Mouse (Mus musculus): ENCODE measurements around the gene Tmem132a. TPM values are rescaled to one million over a fixed set of nuclear protein-coding genes. Genes with fewer than 3 reads are reported as not detected.

The Tmem132a gene
- polyA plus RNA-seq (2015; fragmentation: Nextera tagmentation; extraction: Ambion mirVana) = 174 and 180 TPM in 2 replicates

DNA sequence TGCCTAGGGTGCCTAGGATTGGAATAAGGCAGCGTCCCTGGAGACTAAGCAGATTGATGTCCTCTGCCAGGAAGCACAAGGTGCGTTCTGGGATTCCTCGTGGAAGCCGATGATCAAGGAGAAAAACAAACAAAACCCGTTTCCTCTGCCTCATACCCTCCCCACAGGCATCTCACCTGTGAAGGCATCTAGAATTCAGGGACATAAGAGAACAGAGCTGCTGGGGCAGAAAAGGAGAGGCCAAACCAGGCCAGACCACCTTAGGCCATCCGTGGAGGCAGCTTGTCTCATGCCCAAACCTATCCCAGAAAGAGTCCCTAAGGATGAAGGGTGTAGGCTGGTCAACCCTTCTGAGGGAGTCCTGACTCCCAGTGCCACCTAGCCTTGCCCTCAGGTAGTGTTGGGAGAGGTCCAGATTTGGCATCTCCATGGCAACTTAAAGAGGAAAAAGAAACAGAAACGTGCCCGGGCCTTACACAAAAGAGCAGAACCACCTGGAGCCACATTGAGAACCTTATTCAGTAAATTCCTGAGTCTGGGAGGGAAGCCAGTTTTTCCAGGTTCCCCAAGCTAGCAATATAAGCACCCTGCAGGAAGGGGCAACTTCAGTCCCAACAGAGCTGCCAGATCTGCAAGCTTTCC lies at the start of gene Tmem132a:
Tmem132a (minus strand) TSS at position 55 of the 642 bp plus-strand sequence.
- H3K4me1 ChIP-seq (replicated peaks) = peaks cover 34% of the 10 kb centered on the region
- H3K9me3 ChIP-seq = no peaks in the 10 kb centered on the region
- H3K9ac ChIP-seq = peak within 1 kb of the TSS; percentile 98
- H3K4me3 ChIP-seq = peak within 1 kb of the TSS; percentile 84
- peak within 1 kb of the TSS; percentile 93 for H3K4me2 ChIP-seq
- H3K36me3 ChIP-seq = peaks cover 60% of the 10 kb centered on the region
- WGBS = 3% methylated on average over 8 of the region's 8 CpGs
- ATAC-seq (ENCODE audit: low FRiP score) = peak; percentile 49
- peak within 1 kb of the TSS; percentile 96 for H3K27ac ChIP-seq
- H3K27me3 ChIP-seq = no peaks in the 10 kb centered on the region

DNA sequence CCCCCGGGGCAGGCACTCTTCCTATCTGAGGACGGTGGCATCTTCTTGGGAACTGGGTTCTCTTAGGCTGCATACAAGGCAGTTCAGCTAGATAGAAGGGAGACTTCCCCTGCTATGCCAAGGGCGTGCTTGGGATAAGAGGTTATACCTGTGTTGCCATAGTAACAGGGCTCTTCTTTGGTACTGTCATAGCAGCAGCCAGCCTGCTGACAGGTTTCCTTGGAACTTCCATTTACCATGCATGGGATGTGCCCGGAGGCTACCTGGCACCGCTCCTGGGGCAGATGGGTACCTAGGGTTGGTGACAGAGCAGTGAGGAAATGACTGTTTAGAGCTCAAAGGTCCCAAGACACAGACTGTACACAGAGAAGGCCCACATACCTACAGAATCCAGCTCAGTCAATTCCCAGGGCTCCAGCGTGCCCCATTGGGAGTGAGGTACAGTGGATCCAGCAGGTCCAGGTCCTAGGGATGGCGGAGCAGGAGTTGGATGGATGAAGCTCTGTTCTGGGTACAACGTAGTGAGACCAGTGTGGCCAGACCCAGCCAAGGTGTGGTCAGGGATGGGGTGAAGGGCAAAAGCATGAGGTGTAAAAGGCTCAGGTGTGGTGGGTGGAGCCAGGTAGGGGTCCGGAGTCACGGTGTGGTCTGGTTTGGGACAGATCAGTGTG lies 48.7 kb upstream of the Tmem132a start:
- H3K4me3 ChIP-seq = no peak overlapping the region
- no peak overlapping the region for H3K4me2 ChIP-seq
- H3K9ac ChIP-seq = no peak overlapping the region
- ATAC-seq (ENCODE audit: low FRiP score) = no peak
- no peak overlapping the region for H3K27ac ChIP-seq
- H3K9me3 ChIP-seq = no peaks in the 10 kb centered on the region
- H3K4me1 ChIP-seq (replicated peaks) = no peaks in the 10 kb centered on the region
- no peaks in the 10 kb centered on the region for H3K36me3 ChIP-seq
- WGBS = 86% methylated on average over 10 of the region's 10 CpGs
- H3K27me3 ChIP-seq = no peaks in the 10 kb centered on the region

DNA sequence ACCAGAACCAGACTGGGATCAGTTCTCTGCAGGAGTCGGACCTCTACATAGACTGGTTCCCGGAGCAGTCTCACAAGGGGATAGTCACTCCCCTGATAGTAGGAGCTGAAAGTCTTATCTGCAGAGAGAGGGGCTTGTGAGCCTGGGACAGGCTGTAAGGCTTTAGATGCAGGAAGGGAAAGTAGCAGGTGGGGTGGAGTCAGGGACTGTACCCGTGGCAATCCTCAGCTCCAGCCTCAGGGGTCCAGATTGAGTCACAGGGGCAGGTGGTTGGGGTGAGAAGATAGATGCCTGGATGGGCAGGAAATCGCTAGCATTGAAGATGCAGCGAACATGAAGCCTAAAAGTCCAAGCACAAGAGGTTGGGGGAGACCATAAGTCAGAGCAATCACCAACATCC lies 46.8 kb upstream of the Tmem132a start:
- H3K4me3 ChIP-seq = no peak overlapping the region
- H3K9ac ChIP-seq = no peak overlapping the region
- no peaks in the 10 kb centered on the region for H3K9me3 ChIP-seq
- no peaks in the 10 kb centered on the region for H3K36me3 ChIP-seq
- H3K27me3 ChIP-seq = no peaks in the 10 kb centered on the region
- WGBS = 65% methylated on average over 5 of the region's 5 CpGs
- H3K4me2 ChIP-seq = no peak overlapping the region
- H3K27ac ChIP-seq = no peak overlapping the region
- no peaks in the 10 kb centered on the region for H3K4me1 ChIP-seq (replicated peaks)
- no peak for ATAC-seq (ENCODE audit: low FRiP score)

DNA sequence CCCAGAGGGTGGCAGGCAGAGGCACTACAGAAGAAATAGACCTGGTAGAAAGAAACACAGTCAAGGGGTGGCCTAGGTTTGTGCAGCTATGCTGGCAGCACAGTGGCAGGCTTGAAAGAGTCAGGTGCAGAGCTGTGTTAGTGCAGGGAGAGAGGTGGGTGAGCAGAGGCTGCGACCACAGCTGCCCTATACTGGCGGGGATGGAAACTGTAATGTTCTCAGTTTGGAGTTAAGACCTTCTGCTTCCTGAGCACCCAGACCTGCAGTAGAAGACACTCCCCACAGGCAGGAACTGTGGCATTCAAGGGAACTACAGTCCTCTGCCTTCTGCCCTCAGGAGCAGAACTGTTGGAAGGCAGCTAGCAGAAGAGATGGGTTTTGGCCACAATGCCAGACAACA lies 45.1 kb upstream of the Tmem132a start:
- Histone ChIP-seq H3K27ac (no peak overlapping the region), H3K4me1 (replicated peaks) (no peaks in the 10 kb centered on the region), H3K36me3 (no peaks in the 10 kb centered on the region), H3K9ac (0 out of 2 replicates have a peak overlapping the region, but pooled peaks have one; percentile 8), H3K4me2 (no peak overlapping the region), H3K9me3 (no peaks in the 10 kb centered on the region), H3K4me3 (no peak overlapping the region), H3K27me3 (no peaks in the 10 kb centered on the region)
- ATAC-seq (ENCODE audit: low FRiP score) = no peak
- WGBS = 94% methylated on average over 2 of the region's 2 CpGs

DNA sequence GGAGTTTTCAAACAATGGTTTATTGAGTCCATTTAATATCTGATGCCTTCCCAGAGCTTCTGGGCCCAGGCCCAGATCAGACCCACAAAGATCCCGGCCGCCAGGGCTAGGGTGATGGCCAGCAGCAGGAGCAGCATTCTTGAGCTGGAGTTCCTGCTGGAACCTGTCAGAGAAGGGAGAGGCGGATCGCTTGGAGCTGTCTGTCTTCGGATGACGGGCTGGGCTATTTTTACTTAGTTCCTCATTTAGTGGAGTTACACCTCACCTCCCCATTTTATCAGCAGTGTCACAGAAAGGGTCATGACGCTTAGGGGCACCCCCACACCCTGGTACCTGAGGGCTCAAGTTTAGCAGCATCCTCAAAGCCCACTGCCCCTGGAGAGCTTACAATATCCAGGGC lies 44.6 kb upstream of the Tmem132a start:
- Histone ChIP-seq H3K9me3 (no peaks in the 10 kb centered on the region), H3K36me3 (no peaks in the 10 kb centered on the region; the same call in 1 of the 2 replicates), H3K4me3 (no peak overlapping the region), H3K4me2 (no peak overlapping the region), H3K27me3 (no peaks in the 10 kb centered on the region), H3K27ac (no peak overlapping the region), H3K4me1 (replicated peaks) (no peaks in the 10 kb centered on the region), H3K9ac (0 out of 2 replicates have a peak overlapping the region, but pooled peaks have one; percentile 8)
- ATAC-seq (ENCODE audit: low FRiP score) = no peak
- WGBS = 80% methylated on average over 7 of the region's 7 CpGs

DNA sequence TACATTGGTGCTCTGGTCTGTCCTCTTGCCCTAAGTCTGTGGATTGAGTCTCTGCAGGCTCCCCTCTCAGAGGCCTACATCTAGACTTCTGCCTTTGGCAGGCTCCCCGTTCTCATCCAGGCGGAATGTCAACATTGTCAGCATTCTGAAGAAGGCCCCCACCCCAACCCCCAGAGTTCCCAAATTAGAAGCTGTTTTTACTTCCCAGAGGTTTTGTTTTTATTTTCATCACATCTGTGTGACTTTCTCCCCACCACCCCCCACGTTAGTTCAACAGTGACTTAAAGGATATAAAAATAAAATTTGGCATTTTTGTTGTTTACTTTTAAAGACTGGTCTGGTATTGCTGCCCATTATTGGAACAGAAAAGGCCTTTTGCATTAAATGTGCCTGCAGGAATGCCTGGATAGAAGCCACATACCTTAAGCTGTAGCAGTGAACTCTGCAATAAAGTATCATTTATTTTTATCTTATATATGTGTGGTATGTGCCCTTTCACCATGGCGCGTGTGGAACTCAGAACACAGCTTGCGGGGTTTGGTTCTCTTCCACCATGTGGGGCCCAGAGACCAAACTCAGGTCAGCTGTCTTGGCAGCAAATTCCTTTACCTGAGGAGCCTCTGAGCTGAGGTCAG lies 39.5 kb upstream of the Tmem132a start:
- H3K36me3 ChIP-seq = peaks cover 40% of the 10 kb centered on the region
- no peak overlapping the region for H3K4me2 ChIP-seq
- H3K27ac ChIP-seq = no peak overlapping the region
- H3K9ac ChIP-seq = no peak overlapping the region
- H3K4me3 ChIP-seq = no peak overlapping the region
- WGBS = 85% methylated on average over 6 of the region's 6 CpGs
- no peaks in the 10 kb centered on the region for H3K4me1 ChIP-seq (replicated peaks)
- no peaks in the 10 kb centered on the region for H3K9me3 ChIP-seq
- H3K27me3 ChIP-seq = no peaks in the 10 kb centered on the region
- no peak for ATAC-seq (ENCODE audit: low FRiP score)

DNA sequence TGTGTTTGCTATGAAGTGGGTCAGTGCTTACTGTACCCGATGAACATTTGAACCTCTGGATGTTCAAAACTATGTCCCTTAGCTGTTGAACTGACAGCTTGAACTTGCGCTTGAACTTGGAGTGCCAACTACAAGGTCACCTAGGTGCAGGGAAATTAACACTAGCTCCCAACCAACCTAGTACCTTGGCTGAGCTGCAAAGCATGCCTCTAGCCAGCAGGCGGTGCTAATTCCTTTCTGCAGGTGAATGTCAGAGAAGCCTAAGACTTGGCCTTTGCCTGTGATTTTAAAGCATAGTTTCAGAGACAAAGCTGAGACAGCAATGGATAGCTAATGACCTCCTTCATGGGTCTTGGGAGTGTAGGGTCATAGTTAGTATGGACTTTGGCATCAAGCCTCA lies 38.2 kb upstream of the Tmem132a start:
- Histone ChIP-seq H3K4me3 (no peak overlapping the region), H3K36me3 (peaks cover 53% of the 10 kb centered on the region), H3K9me3 (no peaks in the 10 kb centered on the region), H3K4me2 (no peak overlapping the region), H3K4me1 (replicated peaks) (no peaks in the 10 kb centered on the region), H3K27ac (no peak overlapping the region), H3K27me3 (no peaks in the 10 kb centered on the region), H3K9ac (no peak overlapping the region)
- WGBS = 63% methylated on average over 3 of the region's 3 CpGs
- ATAC-seq (ENCODE audit: low FRiP score) = no peak; the same call in 1 of the 2 replicates

DNA sequence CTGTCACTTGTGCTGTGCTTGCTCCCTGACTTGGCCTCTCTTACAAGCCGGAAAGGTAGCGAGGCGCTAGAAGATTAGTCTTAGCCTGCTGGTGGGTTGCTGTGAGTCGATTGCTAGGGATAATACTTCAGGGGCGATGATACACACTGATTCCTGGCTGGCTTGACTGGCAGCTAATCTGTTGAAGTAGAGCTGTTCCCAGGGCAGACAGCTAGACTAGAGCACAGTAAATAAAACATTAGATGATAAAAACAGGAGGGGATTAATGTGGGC lies 35.9 kb upstream of the Tmem132a start:
- no peak overlapping the region for H3K4me2 ChIP-seq
- H3K9me3 ChIP-seq = no peaks in the 10 kb centered on the region
- no peak overlapping the region for H3K9ac ChIP-seq
- no peaks in the 10 kb centered on the region for H3K4me1 ChIP-seq (replicated peaks)
- H3K27ac ChIP-seq = peak overlapping the region; percentile 44; the same call in 1 of the 2 replicates
- H3K36me3 ChIP-seq = peaks cover 75% of the 10 kb centered on the region
- ATAC-seq (ENCODE audit: low FRiP score) = no peak
- no peaks in the 10 kb centered on the region for H3K27me3 ChIP-seq
- 93% methylated on average over 5 of the region's 5 CpGs for WGBS
- no peak overlapping the region for H3K4me3 ChIP-seq

DNA sequence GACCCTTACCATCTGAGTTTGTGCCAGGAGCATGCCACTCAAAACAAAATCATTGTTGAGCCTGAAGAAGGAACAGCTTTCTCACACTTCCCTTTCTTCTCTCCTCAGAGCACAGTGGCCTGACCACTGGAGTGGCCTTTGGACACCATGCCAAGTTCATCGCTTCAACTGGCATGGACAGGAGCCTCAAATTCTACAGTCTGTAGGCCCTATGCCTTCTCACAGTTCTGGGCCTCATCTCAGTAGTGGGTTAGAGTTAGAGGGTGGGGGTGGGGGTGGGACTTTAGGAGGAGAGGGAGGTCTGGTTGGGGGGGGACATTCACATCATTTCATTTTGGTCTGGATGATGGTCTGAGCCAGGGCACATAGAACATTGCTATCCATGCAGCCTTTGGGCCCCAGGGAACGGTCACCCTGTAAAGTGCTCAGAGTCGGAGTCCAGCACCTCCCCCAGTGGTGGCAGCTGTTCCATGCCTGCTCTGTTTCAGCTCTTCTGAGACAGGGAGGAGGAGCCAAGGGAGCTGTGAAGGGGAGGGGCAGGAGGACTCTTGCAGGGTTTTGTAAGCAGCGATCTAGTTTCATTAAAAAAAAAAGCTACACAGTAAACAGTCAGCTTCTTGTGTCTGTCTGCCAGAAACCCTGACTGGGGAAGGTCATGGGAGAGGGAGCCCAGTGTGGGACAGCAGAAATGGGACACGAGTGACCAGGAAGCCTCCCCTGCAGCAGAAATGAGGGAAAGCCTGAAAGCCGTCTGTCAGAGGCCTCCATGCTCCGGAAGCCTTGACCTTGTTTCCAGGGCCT lies 35.4 kb upstream of the Tmem132a start:
- Histone ChIP-seq H3K36me3 (peaks cover 80% of the 10 kb centered on the region), H3K9me3 (no peaks in the 10 kb centered on the region), H3K4me2 (no peak overlapping the region), H3K9ac (no peak overlapping the region), H3K4me1 (replicated peaks) (no peaks in the 10 kb centered on the region), H3K27me3 (no peaks in the 10 kb centered on the region), H3K4me3 (no peak overlapping the region), H3K27ac (peak overlapping the region; percentile 44; the same call in 1 of the 2 replicates)
- ATAC-seq (ENCODE audit: low FRiP score) = no peak
- WGBS = 62% methylated on average over 7 of the region's 7 CpGs

DNA sequence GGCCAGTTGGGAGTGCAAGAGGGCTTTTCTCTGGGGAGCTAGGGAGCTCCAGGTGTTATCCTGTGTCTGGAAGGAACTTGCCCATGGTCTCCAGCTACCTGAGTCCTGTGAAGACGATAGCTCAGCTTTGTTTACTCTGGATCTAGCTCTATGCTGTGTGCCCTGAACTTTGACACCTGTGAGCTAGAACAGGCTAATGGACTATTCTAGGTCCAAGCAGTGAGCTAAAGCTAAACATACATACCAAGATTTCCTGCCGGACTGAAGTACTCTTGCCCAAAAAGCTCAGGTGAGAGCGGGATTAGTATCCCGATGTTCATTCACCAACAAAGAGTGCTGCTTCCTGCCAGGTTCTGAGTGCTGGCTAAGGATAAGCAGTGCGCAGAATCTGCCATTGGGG lies 34.8 kb upstream of the Tmem132a start:
- Histone ChIP-seq H3K9ac (peak overlapping the region; percentile 8; the same call in 1 of the 2 replicates), H3K36me3 (peaks cover 86% of the 10 kb centered on the region), H3K27me3 (no peaks in the 10 kb centered on the region), H3K4me3 (no peak overlapping the region), H3K9me3 (no peaks in the 10 kb centered on the region), H3K4me2 (no peak overlapping the region), H3K27ac (no peak overlapping the region), H3K4me1 (replicated peaks) (no peaks in the 10 kb centered on the region)
- 89% methylated on average over 5 of the region's 5 CpGs for WGBS
- no peak for ATAC-seq (ENCODE audit: low FRiP score)

DNA sequence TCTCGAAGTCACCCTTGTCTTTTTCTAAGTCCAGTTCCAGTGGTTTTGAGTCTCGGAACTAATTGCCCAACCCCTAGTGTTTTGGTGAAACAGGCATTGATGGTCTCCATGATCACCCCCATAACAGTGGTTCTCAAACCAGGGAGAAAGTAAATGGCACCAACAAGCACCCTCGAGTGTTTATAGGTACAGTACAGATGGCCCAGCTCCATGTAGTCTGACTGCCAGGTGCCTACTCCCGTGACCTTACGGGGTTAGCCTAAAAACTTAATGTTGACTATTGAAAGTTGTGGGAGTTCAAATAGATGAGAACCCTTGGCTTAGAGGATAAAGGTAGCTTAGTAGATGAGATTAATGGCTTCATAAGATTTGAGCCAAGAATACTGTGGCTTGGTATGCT lies 31.3 kb upstream of the Tmem132a start:
- no peak overlapping the region for H3K9ac ChIP-seq
- no peaks in the 10 kb centered on the region for H3K9me3 ChIP-seq
- H3K4me2 ChIP-seq = no peak overlapping the region
- 95% methylated on average over 5 of the region's 5 CpGs for whole genome bisulfite sequencing
- H3K36me3 ChIP-seq = peaks cover 86% of the 10 kb centered on the region
- H3K4me1 ChIP-seq (replicated peaks) = peaks cover 17% of the 10 kb centered on the region
- H3K4me3 ChIP-seq = no peak overlapping the region
- H3K27me3 ChIP-seq = no peaks in the 10 kb centered on the region
- no peak for ATAC-seq (ENCODE audit: low FRiP score)
- no peak overlapping the region for H3K27ac ChIP-seq

DNA sequence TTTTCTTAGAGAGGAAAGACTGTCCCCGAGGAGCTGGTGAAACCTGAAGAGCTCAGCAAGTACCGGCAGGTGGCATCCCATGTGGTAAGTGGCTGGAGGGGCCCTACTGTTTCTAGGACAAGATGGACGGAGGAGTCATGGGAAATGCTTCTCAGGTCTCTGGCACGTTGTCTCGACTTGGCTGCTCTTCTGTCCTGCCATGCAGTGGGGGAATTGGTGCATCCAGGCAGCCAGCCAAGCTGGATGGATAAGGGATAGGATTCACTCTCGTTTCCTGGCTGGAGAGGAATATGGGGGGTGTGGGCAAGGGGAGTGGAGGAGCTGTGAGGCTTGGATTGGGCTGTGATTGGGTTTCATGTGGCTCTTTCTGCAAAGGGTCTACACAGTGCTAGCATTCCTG lies 30.6 kb upstream of the Tmem132a start:
- WGBS = 90% methylated on average over 6 of the region's 6 CpGs
- H3K27ac ChIP-seq = no peak overlapping the region
- no peaks in the 10 kb centered on the region for H3K27me3 ChIP-seq
- H3K4me2 ChIP-seq = no peak overlapping the region
- no peak for ATAC-seq (ENCODE audit: low FRiP score)
- H3K9ac ChIP-seq = no peak overlapping the region
- H3K36me3 ChIP-seq = peaks cover 78% of the 10 kb centered on the region
- no peaks in the 10 kb centered on the region for H3K9me3 ChIP-seq
- H3K4me3 ChIP-seq = no peak overlapping the region
- peaks cover 22% of the 10 kb centered on the region for H3K4me1 ChIP-seq (replicated peaks)
